ENCODE assay signal across 9 mouse cellular contexts in the genomic region with DNA sequence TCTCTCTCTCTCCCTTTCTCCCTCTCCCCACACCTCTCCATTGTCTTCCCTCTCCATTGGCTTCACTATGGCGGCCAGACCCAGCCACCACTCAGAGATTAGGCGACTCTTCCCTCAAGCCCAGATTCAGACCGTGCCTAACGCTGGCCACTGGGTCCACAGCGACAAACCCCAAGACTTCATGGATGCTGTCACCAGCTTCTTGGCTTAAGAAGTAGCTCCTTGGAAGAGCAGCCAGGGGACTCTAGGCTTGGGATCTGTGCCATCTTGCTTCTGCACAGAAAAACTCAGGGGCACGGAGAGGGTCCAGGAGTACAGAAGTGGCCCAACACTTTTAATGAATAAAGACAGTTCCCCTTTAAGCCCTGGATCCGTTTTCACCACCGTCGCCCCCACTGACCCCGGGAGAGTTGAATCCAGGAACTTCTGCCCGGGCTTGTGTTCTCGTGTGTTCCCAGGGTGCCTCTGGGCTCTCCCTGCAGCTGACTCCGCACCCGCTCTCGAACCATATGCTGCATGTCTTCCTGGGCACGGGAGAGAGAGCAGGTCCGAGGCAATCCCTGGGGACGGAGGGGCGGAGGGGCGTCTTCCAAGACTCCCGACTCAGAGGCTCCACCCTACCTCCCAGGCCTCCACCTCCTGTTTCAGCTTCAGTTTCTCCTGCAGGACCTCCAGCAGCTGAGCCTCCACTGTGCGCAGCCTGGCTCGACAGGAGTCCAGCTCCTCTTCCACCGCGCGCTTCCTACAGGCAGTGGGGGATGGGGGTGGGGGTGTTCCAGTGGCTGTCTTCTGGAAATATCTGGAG. TPM values are rescaled to one million over a fixed set of nuclear protein-coding genes. Genes with fewer than 3 reads are reported as not detected.
DNase-seq lines count a peak whose midpoint lies in the region; ATAC-seq and TF ChIP-seq lines count a peak whose summit lies in the region.
"Had no signal": no experiment of that assay in that cellular context is flagged by ENCODE, and none has a peak within 500 bp of the region (broad histone marks: within the 10 kb centered on the region; RNA-seq: fewer than 3 reads in every experiment).

No protein-coding gene starts in this region.

- peak overlapping the region; percentile 36; the same call in 1 of the 2 replicates for H3K9ac ChIP-seq in kidney, embryonic 15.5 days
- peak overlapping the region; percentile 17; the same call in 1 of the 2 replicates for H3K9ac ChIP-seq in embryonic facial prominence, embryonic 12.5 days
- H3K9ac ChIP-seq in intestine, embryonic 15.5 days, result peak overlapping the region; percentile 31
- H3K9ac ChIP-seq in midbrain, postnatal 0 days (replicated peaks; ENCODE audit: low read length, poor library complexity, severe bottlenecking), result 0 out of 2 replicates have a peak overlapping the region, but pooled peaks have one; percentile 24

- peak overlapping the region; percentile 42 for H3K4me3 ChIP-seq in kidney, embryonic 15.5 days (replicated peaks)
- H3K4me3 ChIP-seq in embryonic facial prominence, embryonic 12.5 days, result peak overlapping the region; percentile 14; the same call in 1 of the 2 replicates
- peak overlapping the region; percentile 73 for H3K4me3 ChIP-seq in intestine, embryonic 15.5 days (replicated peaks)
- no peak overlapping the region for H3K4me3 ChIP-seq in midbrain, postnatal 0 days (ENCODE audit: low read depth, low read length)

- 0 out of 2 replicates have a peak, but pooled peaks cover 6% of the 10 kb centered on the region for H3K36me3 ChIP-seq in kidney, embryonic 15.5 days
- H3K36me3 ChIP-seq in embryonic facial prominence, embryonic 12.5 days, result no peaks in the 10 kb centered on the region
- H3K36me3 ChIP-seq in intestine, embryonic 15.5 days, result no peaks in the 10 kb centered on the region
- peaks cover 2% of the 10 kb centered on the region; the same call in 1 of the 2 replicates for H3K36me3 ChIP-seq in midbrain, postnatal 0 days (ENCODE audit: insufficient read depth, low read length)

- peak overlapping the region; percentile 83 for H3K4me2 ChIP-seq in kidney, embryonic 15.5 days
- H3K4me2 ChIP-seq in embryonic facial prominence, embryonic 12.5 days (replicated peaks), result peak overlapping the region; percentile 41
- H3K4me2 ChIP-seq in intestine, embryonic 15.5 days (replicated peaks), result peak overlapping the region; percentile 48
- H3K4me2 ChIP-seq in midbrain, postnatal 0 days (ENCODE audit: low read depth, low read length, poor library complexity, severe bottlenecking), result peak overlapping the region; percentile 28

- peaks cover 50% of the 10 kb centered on the region for H3K4me1 ChIP-seq in kidney, embryonic 15.5 days
- peaks cover 29% of the 10 kb centered on the region for H3K4me1 ChIP-seq in embryonic facial prominence, embryonic 12.5 days
- peaks cover 41% of the 10 kb centered on the region for H3K4me1 ChIP-seq in intestine, embryonic 15.5 days (replicated peaks)
- peaks cover 9% of the 10 kb centered on the region; the same call in 1 of the 2 replicates for H3K4me1 ChIP-seq in midbrain, postnatal 0 days (ENCODE audit: insufficient read depth, low read length)

- ATAC-seq in kidney, embryonic 15.5 days (replicated peaks; ENCODE audit: low FRiP score), result no peak
- no peak for ATAC-seq in embryonic facial prominence, embryonic 12.5 days (ENCODE audit: insufficient number of reproducible peaks, insufficient read depth, low FRiP score, low TSS enrichment)
- no peak for ATAC-seq in intestine, embryonic 15.5 days
- no peak for ATAC-seq in midbrain, postnatal 0 days (ENCODE audit: low FRiP score)

- H3K27me3 ChIP-seq in kidney, embryonic 15.5 days, result no peaks in the 10 kb centered on the region
- H3K27me3 ChIP-seq in embryonic facial prominence, embryonic 12.5 days, result no peaks in the 10 kb centered on the region
- no peaks in the 10 kb centered on the region for H3K27me3 ChIP-seq in intestine, embryonic 15.5 days (replicated peaks)
- no peaks in the 10 kb centered on the region for H3K27me3 ChIP-seq in midbrain, postnatal 0 days (ENCODE audit: insufficient read depth, low read length)

- WGBS in kidney, embryonic 15.5 days, result 23% methylated on average over 26 of the region's 26 CpGs
- WGBS in embryonic facial prominence, embryonic 12.5 days, result 25% methylated on average over 26 of the region's 26 CpGs
- 31% methylated on average over 26 of the region's 26 CpGs for WGBS in intestine, embryonic 15.5 days
- WGBS in midbrain, postnatal 0 days, result 29% methylated on average over 26 of the region's 26 CpGs

- H3K27ac ChIP-seq in kidney, embryonic 15.5 days, result peak overlapping the region; percentile 86
- H3K27ac ChIP-seq in embryonic facial prominence, embryonic 12.5 days, result 0 out of 2 replicates have a peak overlapping the region, but pooled peaks have one; percentile 41
- peak overlapping the region; percentile 75 for H3K27ac ChIP-seq in intestine, embryonic 15.5 days
- no peak overlapping the region for H3K27ac ChIP-seq in midbrain, postnatal 0 days (ENCODE audit: low read depth, low read length)

- H3K9me3 ChIP-seq in kidney, embryonic 15.5 days (replicated peaks), result no peaks in the 10 kb centered on the region
- H3K9me3 ChIP-seq in embryonic facial prominence, embryonic 12.5 days, result no peaks in the 10 kb centered on the region
- H3K9me3 ChIP-seq in intestine, embryonic 15.5 days, result no peaks in the 10 kb centered on the region
- H3K9me3 ChIP-seq in midbrain, postnatal 0 days (ENCODE audit: low read length), result no peaks in the 10 kb centered on the region

- TF ChIP-seq CTCF in midbrain, postnatal 0 days (IDR thresholded peaks at IDR 0.05), result no peak

- no peak for DNase-seq in kidney, adult 18-20 months
- peak; percentile 19 for DNase-seq in midbrain, postnatal 0 days (ENCODE audit: low spot score)
- DNase-seq in yolk sac, embryonic 10.5 days (ENCODE audit: low spot score), result no peak
- no peak for DNase-seq in thymus, postnatal 10 days (ENCODE audit: low spot score in 2 of 2)
- DNase-seq in left cerebral cortex, adult 9 months (ENCODE audit: low spot score in 2 of 2), result no peak
- DNase-seq: right cerebral cortex, adult 18-20 months had no signal

RNA-seq across cellular contexts. Expression of gene Abhd11, which starts 3.1 kb away (rescaled TPM):
- 69.1 and 71.6 TPM in 2 replicates for polyA plus RNA-seq in kidney, embryonic 15.5 days (2015; fragmentation: Nextera tagmentation; extraction: Ambion mirVana)
- polyA plus RNA-seq in embryonic facial prominence, embryonic 12.5 days (2016; fragmentation: Nextera tagmentation; extraction: Ambion mirVana), result 49.8 and 51.9 TPM in 2 replicates
- 96.0 and 101 TPM in 2 replicates for polyA plus RNA-seq in intestine, embryonic 15.5 days (2015; fragmentation: Nextera tagmentation; extraction: Ambion mirVana)
- 56.8 and 64.4 TPM in 2 replicates for total RNA-seq in midbrain, postnatal 0 days (2014; rRNA removed)
- 85.3 and 85.6 TPM in 2 replicates for polyA plus RNA-seq in midbrain, postnatal 0 days (2015; fragmentation: Nextera tagmentation; extraction: Ambion mirVana)

RNA-seq across cellular contexts. Expression of gene Stx1a, which starts 11.3 kb away (rescaled TPM):
- 12.1 and 13.8 TPM in 2 replicates for polyA plus RNA-seq in kidney, embryonic 15.5 days (2015; fragmentation: Nextera tagmentation; extraction: Ambion mirVana)
- polyA plus RNA-seq in embryonic facial prominence, embryonic 12.5 days (2016; fragmentation: Nextera tagmentation; extraction: Ambion mirVana), result 20.4 and 20.7 TPM in 2 replicates
- 13.0 and 15.7 TPM in 2 replicates for polyA plus RNA-seq in intestine, embryonic 15.5 days (2015; fragmentation: Nextera tagmentation; extraction: Ambion mirVana)
- 165 and 175 TPM in 2 replicates for total RNA-seq in midbrain, postnatal 0 days (2014; rRNA removed)
- 190 and 202 TPM in 2 replicates for polyA plus RNA-seq in midbrain, postnatal 0 days (2015; fragmentation: Nextera tagmentation; extraction: Ambion mirVana)

RNA-seq across cellular contexts. Expression of gene Cldn3, which starts 26.0 kb away (rescaled TPM):
- 52.9 and 56.3 TPM in 2 replicates for polyA plus RNA-seq in kidney, embryonic 15.5 days (2015; fragmentation: Nextera tagmentation; extraction: Ambion mirVana)
- 14.8 and 20.5 TPM in 2 replicates for polyA plus RNA-seq in embryonic facial prominence, embryonic 12.5 days (2016; fragmentation: Nextera tagmentation; extraction: Ambion mirVana)
- 173 and 195 TPM in 2 replicates for polyA plus RNA-seq in intestine, embryonic 15.5 days (2015; fragmentation: Nextera tagmentation; extraction: Ambion mirVana)
- 2.2 and 3.1 TPM in 2 replicates for total RNA-seq in midbrain, postnatal 0 days (2014; rRNA removed)
- polyA plus RNA-seq in midbrain, postnatal 0 days (2015; fragmentation: Nextera tagmentation; extraction: Ambion mirVana), result 3.0 and 3.3 TPM in 2 replicates

RNA-seq across cellular contexts. Expression of gene Dnajc30, which starts 52.0 kb away (rescaled TPM):
- 30.9 and 36.7 TPM in 2 replicates for polyA plus RNA-seq in kidney, embryonic 15.5 days (2015; fragmentation: Nextera tagmentation; extraction: Ambion mirVana)
- polyA plus RNA-seq in embryonic facial prominence, embryonic 12.5 days (2016; fragmentation: Nextera tagmentation; extraction: Ambion mirVana), result 31.9 and 34.2 TPM in 2 replicates
- polyA plus RNA-seq in intestine, embryonic 15.5 days (2015; fragmentation: Nextera tagmentation; extraction: Ambion mirVana), result 30.7 and 33.6 TPM in 2 replicates
- total RNA-seq in midbrain, postnatal 0 days (2014; rRNA removed), result 13.5 and 21.4 TPM in 2 replicates
- polyA plus RNA-seq in midbrain, postnatal 0 days (2015; fragmentation: Nextera tagmentation; extraction: Ambion mirVana), result 52.5 and 52.8 TPM in 2 replicates

RNA-seq across cellular contexts. Expression of gene Bud23, which starts 52.7 kb away (rescaled TPM):
- 121 and 137 TPM in 2 replicates for polyA plus RNA-seq in kidney, embryonic 15.5 days (2015; fragmentation: Nextera tagmentation; extraction: Ambion mirVana)
- polyA plus RNA-seq in embryonic facial prominence, embryonic 12.5 days (2016; fragmentation: Nextera tagmentation; extraction: Ambion mirVana), result 145 and 154 TPM in 2 replicates
- polyA plus RNA-seq in intestine, embryonic 15.5 days (2015; fragmentation: Nextera tagmentation; extraction: Ambion mirVana), result 106 and 115 TPM in 2 replicates
- total RNA-seq in midbrain, postnatal 0 days (2014; rRNA removed), result 48.3 and 49.9 TPM in 2 replicates
- 63.6 and 65.5 TPM in 2 replicates for polyA plus RNA-seq in midbrain, postnatal 0 days (2015; fragmentation: Nextera tagmentation; extraction: Ambion mirVana)

Comparison
In these comparisons a context has a peak if more than half of its experiments do, and no peak if none do; other contexts are left out.
1. H3K4me2 ChIP-seq: peak in every context shown above with its lines; median percentile 83 in kidney, embryonic 15.5 days; 48 in intestine, embryonic 15.5 days; 41 in embryonic facial prominence, embryonic 12.5 days; 28 in midbrain, postnatal 0 days.